ENCODE assay signal across 26 mouse cellular contexts in the genomic region with DNA sequence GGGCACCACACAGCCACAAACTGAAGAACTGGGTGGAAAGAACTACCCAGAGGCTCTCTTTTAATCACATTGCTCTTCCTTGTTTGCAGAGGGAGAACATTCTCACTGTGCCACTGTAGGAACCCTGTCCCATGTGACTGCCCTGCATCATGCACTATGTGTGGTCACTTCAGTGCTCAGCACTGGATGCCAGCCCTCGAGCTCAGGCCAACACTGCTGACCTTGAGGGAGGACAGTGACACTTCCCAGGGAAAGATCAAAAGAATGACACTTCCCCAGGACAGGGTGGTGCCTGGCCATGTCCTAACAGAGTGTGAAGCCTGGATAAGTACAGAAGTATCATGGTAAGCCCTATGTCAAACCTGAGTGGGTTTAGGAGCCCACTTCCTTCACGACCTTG. TPM values are rescaled to one million over a fixed set of nuclear protein-coding genes. Genes with fewer than 3 reads are reported as not detected.
A peak's percentile ranks its signal among the peaks of the same experiment; 100 is the strongest.
DNase-seq lines count a peak whose midpoint lies in the region; ATAC-seq lines count a peak whose summit lies in the region.
"Had no signal": no experiment of that assay in that cellular context is flagged by ENCODE, and none has a peak within 500 bp of the region (broad histone marks: within the 10 kb centered on the region; RNA-seq: fewer than 3 reads in every experiment).

No protein-coding gene starts in this region.

- H3K4me2 ChIP-seq in midbrain, embryonic 15.5 days, result no peak overlapping the region
- H3K4me2 ChIP-seq: forebrain, embryonic 15.5 days; heart, embryonic 12.5 days; heart, embryonic 15.5 days; hindbrain, embryonic 12.5 days; hindbrain, embryonic 15.5 days had no signal

- H3K4me3 ChIP-seq in midbrain, embryonic 10.5 days, result no peak overlapping the region
- no peak overlapping the region for H3K4me3 ChIP-seq in midbrain, embryonic 15.5 days
- H3K4me3 ChIP-seq: forebrain, embryonic 15.5 days; heart, embryonic 12.5 days; heart, embryonic 15.5 days; hindbrain, embryonic 12.5 days; hindbrain, embryonic 15.5 days had no signal

- H3K27ac ChIP-seq in midbrain, embryonic 10.5 days (replicated peaks), result 0 out of 2 replicates have a peak overlapping the region, but pooled peaks have one; percentile 33
- H3K27ac ChIP-seq in midbrain, embryonic 15.5 days, result no peak overlapping the region
- H3K27ac ChIP-seq: heart, embryonic 15.5 days; hindbrain, embryonic 12.5 days had no signal

- no peaks in the 10 kb centered on the region for H3K36me3 ChIP-seq in midbrain, embryonic 10.5 days
- no peaks in the 10 kb centered on the region for H3K36me3 ChIP-seq in midbrain, embryonic 15.5 days (replicated peaks)
- H3K36me3 ChIP-seq: forebrain, embryonic 15.5 days; G1E; heart, embryonic 12.5 days; heart, embryonic 15.5 days; hindbrain, embryonic 12.5 days; hindbrain, embryonic 15.5 days had no signal

- intact Hi-C loops in heart, postnatal 36 days (cut with DNase I), result no loop called here

- DNase-seq in adrenal gland, adult 2 months, result peak; percentile 31
- DNase-seq in adrenal gland, postnatal 4 days (ENCODE audit: low spot score in 2 of 2), result no peak
- DNase-seq in heart, adult 11 months, result peak; percentile 87
- no peak for DNase-seq in heart, postnatal 36 days
- no peak for DNase-seq in midbrain, embryonic 10.5 days (ENCODE audit: low spot score)
- DNase-seq: B cell, adult 2 months; cerebellum, adult 18-20 months; cerebellum, adult 9-10 months; cerebellum, postnatal 14 days; gastrocnemius, postnatal 10 days; gastrocnemius, postnatal 36 days; heart, postnatal 14 days; kidney, adult 2 months had no signal

- WGBS in midbrain, embryonic 10.5 days, result 70% methylated on average over 2 of the region's 2 CpGs
- 78% methylated on average over 2 of the region's 2 CpGs for WGBS in midbrain, embryonic 15.5 days

- ATAC-seq in midbrain, embryonic 15.5 days (replicated peaks), result no peak
- no peak for ATAC-seq in megakaryocyte-erythroid progenitor cell, adult 5-6 weeks (replicated peaks; ENCODE audit: low FRiP score, low TSS enrichment, poor library complexity, severe bottlenecking)
- ATAC-seq: forebrain, embryonic 15.5 days; intestine, postnatal 0 days; Patski had no signal

- no peak overlapping the region for H3K9ac ChIP-seq in midbrain, embryonic 15.5 days
- H3K9ac ChIP-seq: forebrain, embryonic 15.5 days; heart, embryonic 12.5 days; heart, embryonic 15.5 days; hindbrain, embryonic 12.5 days; hindbrain, embryonic 15.5 days had no signal

- H3K4me1 ChIP-seq in midbrain, embryonic 10.5 days, result peaks cover 26% of the 10 kb centered on the region
- H3K4me1 ChIP-seq in midbrain, embryonic 15.5 days, result peaks cover 26% of the 10 kb centered on the region
- H3K4me1 ChIP-seq: heart, embryonic 15.5 days had no signal

- H3K27me3 ChIP-seq in midbrain, embryonic 10.5 days (ENCODE audit: low read depth, poor library complexity, severe bottlenecking), result no peaks in the 10 kb centered on the region
- H3K27me3 ChIP-seq in midbrain, embryonic 15.5 days (replicated peaks), result no peaks in the 10 kb centered on the region
- H3K27me3 ChIP-seq: CH12.LX; forebrain, embryonic 15.5 days; heart, embryonic 15.5 days; hindbrain, embryonic 12.5 days; hindbrain, embryonic 15.5 days had no signal

- peaks cover 15% of the 10 kb centered on the region for H3K9me3 ChIP-seq in midbrain, embryonic 10.5 days (replicated peaks)
- H3K9me3 ChIP-seq in midbrain, embryonic 15.5 days, result no peaks in the 10 kb centered on the region
- H3K9me3 ChIP-seq: forebrain, embryonic 15.5 days; heart, embryonic 12.5 days; heart, embryonic 15.5 days; hindbrain, embryonic 12.5 days; hindbrain, embryonic 15.5 days had no signal

RNA-seq across cellular contexts. Expression of gene Shc3, which starts 13.0 kb away (rescaled TPM):
- 1 to 10 TPM in 1 of 2 experiments, under 1 TPM in 1; 0.98 to 1.5 TPM for total RNA-seq in adrenal gland, adult 2 months (2021)
- 1.4 TPM in 2 replicates for polyA plus RNA-seq in adrenal gland, adult 2 months (2012; rRNA removed)
- total RNA-seq in adrenal gland, postnatal 4 days (2021), result 1 to 10 TPM; 3.1 to 4.0 TPM
- 1 to 10 TPM; 1.4 to 2.2 TPM for total RNA-seq in heart, postnatal 36 days (2021)
- polyA plus RNA-seq in midbrain, embryonic 10.5 days (2016; fragmentation: Nextera tagmentation; extraction: Ambion mirVana), result 2.8 and 3.6 TPM in 2 replicates
- 7.4 and 8.1 TPM in 2 replicates for polyA plus RNA-seq in midbrain, embryonic 15.5 days (2015; fragmentation: Nextera tagmentation; extraction: Ambion mirVana)
- not detected in 2 replicates for total RNA-seq in megakaryocyte-erythroid progenitor cell, adult 5-6 weeks (2014; fragmentation: Nextera tagmentation)
- total RNA-seq in megakaryocyte-erythroid progenitor cell, adult 5-6 weeks (2017), result not detected in 2 replicates
- total RNA-seq: granulocyte monocyte progenitor cell, adult 5-6 weeks; hematopoietic stem cell, adult 5-6 weeks had no signal
- polyA plus RNA-seq: G1E had no signal

Comparison
In these comparisons a context has a peak if more than half of its experiments do, and no peak if none do; other contexts are left out.
1. DNase-seq: peak in adrenal gland, adult 2 months (single experiment) and heart, adult 11 months (single experiment); none in adrenal gland, postnatal 4 days (0 of 2), heart, postnatal 36 days (0 of 2) and midbrain, embryonic 10.5 days (single experiment).